Mouse (Mus musculus) heart, embryonic 14.5 days (tissue): ENCODE data around the gene Misp. TPM values are rescaled to one million over a fixed set of nuclear protein-coding genes. Genes with fewer than 3 reads are reported as not detected.
A peak's percentile ranks its signal among the peaks of the same experiment; 100 is the strongest.

Source experiments
- ATAC-seq: fragments of 200-750 bp; cut with Nextera tagmentation; 2 replicates; pipeline ENCODE4 v1.8.0; 2017; ENCODE audit warnings: low read depth, moderate TSS enrichment; ENCODE audit not compliant: insufficient number of reproducible peaks, insufficient read depth, low FRiP score
- H3K27ac ChIP-seq, 2 experiments: fragments of 200-500 bp in 1 of 2; fragments of 300-500 bp in 1 of 2; sonication (generic) in 1 of 2; replicated peaks in 1 of 2; 2 replicates each; pipeline ENCODE4 v1.5.1; 2012 to 2014; ENCODE audit warnings: low read depth in 2 of 2, low read length in 2 of 2, control low read depth in 1 of 2, mild to moderate bottlenecking in 1 of 2, mixed read lengths in 1 of 2; ENCODE audit not compliant: control insufficient read depth in 1 of 2, insufficient read depth in 1 of 2
- H3K27me3 ChIP-seq: fragments of 300-500 bp; sonication (generic); 2 replicates; pipeline ENCODE4 v1.6.1; 2014; ENCODE audit warnings: mild to moderate bottlenecking, low read length, control low read depth; ENCODE audit not compliant: control insufficient read depth, insufficient read depth
- H3K36me3 ChIP-seq: fragments of 300-500 bp; sonication (generic); 2 replicates; pipeline ENCODE4 v1.6.1; 2014; ENCODE audit warnings: mild to moderate bottlenecking, control low read depth, low read length, mixed read lengths; ENCODE audit not compliant: control insufficient read depth, insufficient read depth
- H3K4me1 ChIP-seq, 2 experiments: fragments of 200-500 bp in 1 of 2; fragments of 300-500 bp in 1 of 2; sonication (generic) in 1 of 2; 2 replicates each; pipeline ENCODE4 v1.6.1; 2012 to 2014; ENCODE audit warnings: low read length in 2 of 2, control low read depth in 1 of 2, mixed read lengths in 1 of 2; ENCODE audit not compliant: control insufficient read depth in 2 of 2, insufficient read depth in 2 of 2
- H3K4me2 ChIP-seq: fragments of 300-500 bp; sonication (generic); 2 replicates; pipeline ENCODE4 v1.6.1; 2014; ENCODE audit warnings: mild to moderate bottlenecking, low read length
- H3K4me3 ChIP-seq, 2 experiments: fragments of 200-500 bp in 1 of 2; fragments of 300-500 bp in 1 of 2; sonication (generic) in 1 of 2; 2 replicates each; pipeline ENCODE4 v1.5.1; 2012 to 2014; ENCODE audit warnings: low read length in 2 of 2, mild to moderate bottlenecking in 2 of 2, control low read depth in 1 of 2, low read depth in 1 of 2, moderate library complexity in 1 of 2; ENCODE audit not compliant: control insufficient read depth in 1 of 2, insufficient read depth in 1 of 2
- H3K9ac ChIP-seq: fragments of 300-500 bp; sonication (generic); 2 replicates; pipeline ENCODE4 v1.6.1; 2014; ENCODE audit warnings: mild to moderate bottlenecking, low read length
- H3K9me3 ChIP-seq: fragments of 300-500 bp; sonication (generic); 2 replicates; pipeline ENCODE4 v1.6.1; 2016; ENCODE audit warnings: low read length, control low read depth; ENCODE audit not compliant: control insufficient read depth
- WGBS: fragments of 180-500 bp; shearing (Covaris S2); extraction: QIAGEN DNeasy Blood & Tissue Kit; methylation state at CpG from one replicate; pipeline ENCODE4 v1.1.7; 2014; 5-methylcytosine and 5-hydroxymethylcytosine counted together
- polyA plus RNA-seq: library from polyadenylated mRNA; unstranded; fragments of >200 nt; fragmentation: Nextera tagmentation; extraction: Ambion mirVana; gene quantifications from 2 replicates; pipeline ENCODE4 v1.2.1, GENCODE M21; 2014

Misp gene
- polyA plus RNA-seq, 1 experiment from 2014 or later = 0.61 TPM

DNA sequence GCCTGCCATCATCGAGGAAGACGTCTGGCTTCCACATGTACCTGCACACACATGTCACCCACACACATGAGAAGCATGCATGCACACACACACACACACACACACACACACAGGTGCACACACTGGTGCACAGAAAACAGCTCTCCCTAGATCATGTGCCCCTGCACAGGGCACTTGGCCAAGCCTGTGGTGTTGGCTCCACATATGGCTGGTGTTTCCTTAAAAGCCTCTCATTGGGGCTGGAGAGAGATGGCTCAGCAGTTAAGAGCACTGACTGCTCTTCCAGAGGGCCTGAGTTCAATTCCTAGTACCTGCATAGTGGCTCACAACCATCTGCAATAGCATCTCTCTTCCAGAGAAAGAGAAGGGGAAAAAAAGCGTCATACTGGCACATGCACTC lies 10.8 kb downstream of the Misp start:
- Histone ChIP-seq H3K36me3 (no peaks in the 10 kb centered on the region), H3K27ac (no peak overlapping the region), H3K4me3 (no peak overlapping the region), H3K4me1 (peaks cover 0 to 7% of the 10 kb centered on the region in 2 experiments; a peak in 1 of 4 replicates), H3K9ac (no peak overlapping the region), H3K27me3 (no peaks in the 10 kb centered on the region), H3K9me3 (no peaks in the 10 kb centered on the region), H3K4me2 (no peak overlapping the region)
- no peak for ATAC-seq
- 81% methylated on average over 3 of the region's 3 CpGs for WGBS

DNA sequence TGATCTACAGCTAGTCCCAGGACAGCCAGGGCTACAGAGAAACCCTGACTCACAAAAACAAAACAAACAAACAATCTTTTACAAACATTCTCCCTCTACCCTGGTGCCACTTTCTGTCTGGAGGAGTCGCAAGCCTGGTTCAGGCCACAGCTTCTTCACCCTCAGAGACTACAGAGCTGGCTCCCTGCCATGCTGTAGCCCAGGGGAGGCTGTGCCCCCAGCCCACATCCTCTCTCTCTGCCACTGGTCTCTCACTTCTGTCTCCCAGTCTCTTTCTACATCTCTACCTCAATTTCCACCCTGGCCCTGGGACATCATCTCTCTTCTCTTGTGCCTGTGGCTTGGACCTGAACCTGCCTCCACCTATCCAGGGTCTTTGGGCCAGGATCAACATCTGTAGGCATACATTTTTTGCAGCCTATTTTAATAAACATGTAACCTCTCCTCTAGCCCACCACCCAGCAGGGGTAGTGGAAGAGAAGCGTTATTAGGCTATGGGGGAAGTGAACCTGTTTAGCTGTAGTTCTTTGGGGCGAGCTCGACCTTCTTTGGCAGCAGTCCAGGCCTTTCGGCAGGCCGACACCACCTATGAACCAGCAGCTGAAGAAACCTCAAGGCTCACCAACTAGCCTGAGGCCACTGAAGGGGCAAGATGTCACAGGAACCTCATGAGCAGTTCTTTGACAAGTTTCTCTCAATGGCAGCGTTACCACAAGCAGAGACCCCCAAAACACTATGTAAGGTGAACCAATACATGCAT lies 11.4 kb downstream of the Misp start:
- Histone ChIP-seq H3K4me1 (peaks cover 0 to 7% of the 10 kb centered on the region in 2 experiments; a peak in 1 of 4 replicates), H3K4me3 (no peak overlapping the region), H3K27ac (no peak overlapping the region), H3K36me3 (no peaks in the 10 kb centered on the region), H3K4me2 (no peak overlapping the region), H3K9ac (no peak overlapping the region), H3K9me3 (no peaks in the 10 kb centered on the region), H3K27me3 (no peaks in the 10 kb centered on the region)
- WGBS = 52% methylated on average over 7 of the region's 7 CpGs
- no peak for ATAC-seq

DNA sequence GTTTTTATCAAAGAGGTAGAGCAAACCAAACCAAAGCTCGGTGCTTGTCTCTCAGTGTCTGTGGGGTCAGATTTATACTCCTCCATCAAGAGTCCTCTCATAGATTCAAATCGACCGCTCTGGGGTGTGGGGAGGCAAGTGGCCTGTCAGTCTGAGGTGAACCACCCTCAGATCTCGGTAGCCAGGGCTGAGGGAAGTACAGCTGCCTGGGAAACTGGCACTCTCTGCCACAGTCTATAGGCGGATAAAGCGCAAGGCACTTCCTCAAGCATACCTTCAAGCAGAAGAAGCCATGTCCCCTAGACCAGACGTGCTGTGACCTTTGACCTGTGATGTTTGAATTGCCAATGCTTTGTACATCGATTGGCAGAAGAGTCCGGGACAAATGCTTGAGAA lies 12.0 kb downstream of the Misp start:
- peaks cover 0 to 7% of the 10 kb centered on the region in 2 experiments; a peak in 1 of 4 replicates for H3K4me1 ChIP-seq
- H3K4me2 ChIP-seq = no peak overlapping the region
- no peak overlapping the region for H3K27ac ChIP-seq
- no peaks in the 10 kb centered on the region for H3K9me3 ChIP-seq
- H3K36me3 ChIP-seq = no peaks in the 10 kb centered on the region
- no peak for ATAC-seq
- 73% methylated on average over 9 of the region's 9 CpGs for WGBS
- no peaks in the 10 kb centered on the region for H3K27me3 ChIP-seq
- H3K4me3 ChIP-seq = no peak overlapping the region
- no peak overlapping the region for H3K9ac ChIP-seq

DNA sequence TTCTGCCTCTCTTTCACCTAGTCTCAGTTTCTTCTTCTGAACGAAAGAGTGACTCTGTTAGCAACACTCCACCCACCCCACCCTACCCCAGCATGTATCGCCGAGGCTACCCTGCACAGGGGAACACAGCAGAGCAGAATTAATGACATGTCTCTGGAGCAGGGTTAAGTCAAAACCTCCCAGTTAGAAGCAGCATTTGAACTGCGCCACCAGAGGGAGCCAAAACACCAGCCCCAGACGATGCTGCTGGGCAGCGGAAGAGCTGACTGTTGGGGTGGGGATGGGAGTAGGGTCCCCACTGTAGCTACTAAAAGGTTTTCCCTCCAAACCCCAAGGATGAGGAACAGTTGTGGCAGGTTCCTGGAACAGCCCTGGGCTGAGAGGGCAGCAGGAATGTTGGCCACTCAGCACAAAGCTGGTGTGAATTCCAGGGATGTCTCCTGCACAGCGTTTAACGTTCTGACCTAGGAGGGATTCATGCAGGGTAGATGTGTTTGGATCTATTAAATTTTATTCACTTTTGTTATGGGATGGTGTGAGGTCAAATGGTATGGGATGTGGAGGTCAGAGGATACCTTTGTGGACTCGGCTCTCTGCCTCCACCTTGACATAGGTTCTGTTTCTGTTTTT lies 14.1 kb downstream of the Misp start:
- Histone ChIP-seq H3K36me3 (no peaks in the 10 kb centered on the region), H3K27ac (no peak overlapping the region), H3K9ac (no peak overlapping the region), H3K4me1 (peaks cover 0 to 7% of the 10 kb centered on the region in 2 experiments; a peak in 1 of 4 replicates), H3K9me3 (no peaks in the 10 kb centered on the region), H3K4me2 (peak overlapping the region; percentile 46), H3K27me3 (no peaks in the 10 kb centered on the region), H3K4me3 (no peak overlapping the region)
- WGBS = 12% methylated on average over 9 of the region's 9 CpGs
- ATAC-seq = 0 out of 2 replicates have a peak, but pooled peaks have one; percentile 16

GRCm38 (mm10) chr10:79836918-79837317 lies 16.1 kb downstream of the Misp start:
- Histone ChIP-seq H3K36me3 (no peaks in the 10 kb centered on the region), H3K27ac (no peak overlapping the region), H3K4me3 (no peak overlapping the region), H3K9me3 (no peaks in the 10 kb centered on the region), H3K9ac (no peak overlapping the region), H3K4me2 (no peak overlapping the region), H3K27me3 (no peaks in the 10 kb centered on the region), H3K4me1 (peaks cover 2 to 7% of the 10 kb centered on the region in 2 experiments; a peak in 1 of 4 replicates)
- 94% methylated on average over 3 of the region's 3 CpGs for WGBS
- no peak for ATAC-seq

GRCm38 (mm10) chr10:79838151-79838550 lies 17.4 kb downstream of the Misp start:
- Histone ChIP-seq H3K9me3 (no peaks in the 10 kb centered on the region), H3K9ac (no peak overlapping the region), H3K27me3 (no peaks in the 10 kb centered on the region), H3K4me2 (no peak overlapping the region), H3K27ac (no peak overlapping the region), H3K4me1 (peaks cover 2 to 9% of the 10 kb centered on the region in 2 experiments; a peak in 3 of 4 replicates), H3K4me3 (no peak overlapping the region), H3K36me3 (no peaks in the 10 kb centered on the region)
- WGBS = 47% methylated on average over 2 of the region's 2 CpGs
- ATAC-seq = no peak

DNA sequence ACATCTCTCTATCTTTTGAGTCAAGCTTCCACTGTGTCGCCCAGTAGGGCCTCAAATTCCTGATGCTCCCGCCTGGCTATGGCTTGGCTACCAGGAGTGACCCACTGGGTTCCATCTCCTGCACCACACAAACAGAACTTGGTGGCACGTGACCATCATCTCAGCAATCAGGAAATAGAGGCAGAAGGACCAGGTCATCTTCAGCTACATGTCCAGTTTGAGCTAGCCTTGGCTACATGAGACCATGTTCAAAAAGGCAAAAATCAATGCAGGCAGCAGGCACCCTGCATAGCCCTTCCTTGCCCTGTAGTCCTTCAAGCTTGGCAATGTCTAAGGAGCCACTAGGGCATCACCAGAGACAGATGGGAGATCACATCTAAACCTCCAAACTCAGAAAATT lies 19.3 kb downstream of the Misp start:
- no peak for ATAC-seq
- 91% methylated on average over 3 of the region's 3 CpGs for WGBS
- Histone ChIP-seq H3K4me2 (no peak overlapping the region), H3K4me3 (no peak overlapping the region), H3K27me3 (no peaks in the 10 kb centered on the region), H3K27ac (peak overlapping the region in 1 of 2 experiments; percentile 90; a peak in 2 of 4 replicates), H3K9ac (no peak overlapping the region), H3K9me3 (no peaks in the 10 kb centered on the region), H3K4me1 (peaks cover 9 to 12% of the 10 kb centered on the region in 2 experiments), H3K36me3 (no peaks in the 10 kb centered on the region)
